Mouse (Mus musculus): Measurements from ENCODE around the gene Tcaf1.

- no peak for TF ChIP-seq CTCF (conservative IDR thresholded peaks at IDR 0.05; ENCODE audit: insufficient read depth, insufficient read length, low read depth, low read length)
- TF ChIP-seq POLR2A (IDR thresholded peaks at IDR 0.05; ENCODE audit: low read depth, low read length), result no peak
Observed at GRCm38 (mm10) chr6:42739071-42739470, 29.2 kb upstream of the Tcaf1 start, which contains the start of gene Olfr453.

Data from kidney, adult 2 months (tissue).